Mouse (Mus musculus) kidney, adult 2 months (tissue): ENCODE data around the gene Ssh3.

Experiments
- CTCF ChIP-seq: fragments of 200-500 bp; conservative IDR thresholded peaks from 2 replicates; pipeline ENCODE4 v1.5.1; 2011; ENCODE audit warnings: low read depth, mild to moderate bottlenecking, control low read depth, low read length, moderate library complexity, mixed read lengths; ENCODE audit not compliant: insufficient read depth, insufficient read length
- POLR2A ChIP-seq: fragments of 200-500 bp; IDR thresholded peaks from one replicate; pipeline ENCODE4 v1.6.1; 2011; ENCODE audit warnings: low read depth, low read length, control low read depth

- TF ChIP-seq CTCF = no peak
- TF ChIP-seq POLR2A = peak; percentile 34
These were observed at the start of gene Ssh3 for GRCm38 (mm10) chr19:4268566-4269361.
